Mouse (Mus musculus) forebrain, embryonic 16.5 days (tissue): ENCODE data around the gene Hdac4. TPM values are rescaled to one million over a fixed set of nuclear protein-coding genes. Genes with fewer than 3 reads are reported as not detected.

Source experiments
- ATAC-seq: fragments of 200-750 bp; cut with Nextera tagmentation; 2 replicates; pipeline ENCODE4 v1.8.0; 2017; ENCODE audit warnings: mild to moderate bottlenecking, moderate library complexity
- H3K27ac ChIP-seq: fragments of 300-500 bp; sonication (generic); 2 replicates; pipeline ENCODE4 v1.5.1; 2014; ENCODE audit warnings: low read length, control low read depth
- H3K27me3 ChIP-seq: fragments of 300-500 bp; sonication (generic); replicated peaks from 2 replicates; pipeline ENCODE4 v1.6.1; 2014; ENCODE audit warnings: low read length; ENCODE audit not compliant: control insufficient read depth, insufficient read depth
- H3K36me3 ChIP-seq: fragments of 300-500 bp; sonication (generic); 2 replicates; pipeline ENCODE4 v1.6.1; 2014; ENCODE audit not compliant: control insufficient read depth, insufficient read depth
- H3K4me1 ChIP-seq: fragments of 300-500 bp; sonication (generic); replicated peaks from 2 replicates; pipeline ENCODE4 v1.6.1; 2014; ENCODE audit warnings: low read length; ENCODE audit not compliant: control insufficient read depth, insufficient read depth
- H3K4me2 ChIP-seq: fragments of 300-500 bp; sonication (generic); 2 replicates; pipeline ENCODE4 v1.6.1; 2014; ENCODE audit warnings: mild to moderate bottlenecking, low read length, control low read depth
- H3K4me3 ChIP-seq: fragments of 300-500 bp; sonication (generic); replicated peaks from 2 replicates; pipeline ENCODE4 v1.5.1; 2014; ENCODE audit warnings: mild to moderate bottlenecking, low read length, control low read depth
- H3K9ac ChIP-seq: fragments of 300-500 bp; sonication (generic); replicated peaks from 2 replicates; pipeline ENCODE4 v1.6.1; 2014; ENCODE audit warnings: low read depth, low read length, control low read depth
- H3K9me3 ChIP-seq: fragments of 300-500 bp; sonication (generic); 2 replicates; pipeline ENCODE4 v1.6.1; 2016; ENCODE audit warnings: low read length; ENCODE audit not compliant: control insufficient read depth
- WGBS: fragments of 180-500 bp; shearing (Covaris S2); extraction: QIAGEN DNeasy Blood & Tissue Kit; methylation state at CpG from one replicate; pipeline ENCODE4 v1.1.7; 2014; 5-methylcytosine and 5-hydroxymethylcytosine counted together
- polyA plus RNA-seq: library from polyadenylated mRNA; unstranded; fragments of >200 nt; fragmentation: Nextera tagmentation; extraction: Ambion mirVana; gene quantifications from 2 replicates; pipeline ENCODE4 v1.2.1, GENCODE M21; 2015

Hdac4 gene
- polyA plus RNA-seq, 1 experiment from 2014 or later: 31.3 TPM

DNA sequence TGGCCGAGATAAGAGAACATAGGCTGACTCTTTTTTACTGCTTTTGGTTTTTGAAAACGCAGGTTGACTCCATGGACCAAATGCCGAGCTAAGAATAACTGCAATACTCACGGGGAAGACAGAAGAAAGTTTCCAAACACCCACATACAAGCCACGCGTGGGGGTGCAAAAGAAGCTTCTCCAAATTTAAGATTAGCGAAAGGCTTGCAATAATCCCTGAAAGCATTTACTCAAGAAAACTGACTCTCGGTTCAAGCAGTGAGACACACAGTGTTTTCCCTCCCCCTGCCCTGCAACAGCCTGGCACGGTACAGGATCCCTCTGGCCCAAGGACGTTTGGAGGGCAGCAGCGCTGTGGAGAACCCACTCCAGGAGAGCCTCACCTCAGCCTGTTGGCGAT, 315.3 kb downstream of the Hdac4 start:
- WGBS: 89% methylated on average over 12 of the region's 12 CpGs
- H3K27me3 ChIP-seq: no peaks in the 10 kb centered on the region
- no peak overlapping the region for H3K4me2 ChIP-seq
- no peak overlapping the region for H3K9ac ChIP-seq
- no peak overlapping the region for H3K27ac ChIP-seq
- H3K9me3 ChIP-seq: no peaks in the 10 kb centered on the region
- no peak overlapping the region for H3K4me3 ChIP-seq
- no peak for ATAC-seq
- no peaks in the 10 kb centered on the region for H3K36me3 ChIP-seq
- no peaks in the 10 kb centered on the region for H3K4me1 ChIP-seq
